Mouse (Mus musculus) G1E (cell line): Measurements from ENCODE around the gene Bcl2l14.

ENCODE experiments used
- CTCF ChIP-seq: IDR thresholded peaks from 2 replicates; pipeline ENCODE4 v1.5.1; 2012; ENCODE audit warnings: low read depth, low read length, inconsistent platforms, mixed read lengths
- GATA2 ChIP-seq: IDR thresholded peaks from 2 replicates; pipeline ENCODE4 v1.6.1; 2012; ENCODE audit warnings: low read depth, low read length, inconsistent platforms, borderline replicate concordance

GRCm38 (mm10) chr6:134440023-134440422 lies 43.9 kb downstream of the Bcl2l14 start:
- TF ChIP-seq CTCF (no peak), GATA2 (no peak)
